Mouse (Mus musculus) frontal cortex, postnatal 14 days (tissue): Measurements from ENCODE around the gene Olfr874.
"Not testable (repeated sequence)": the region's sequence is repeated elsewhere in the genome, so short reads cannot be mapped to it uniquely, and the experiment has no call there.

Source experiments
- DNase-seq, 2 experiments: peaks; one replicate each; pipeline ENCODE4 v3.0.0; 2022; ENCODE audit warnings: low spot score in 2 of 2

Gene Olfr874

DNA sequence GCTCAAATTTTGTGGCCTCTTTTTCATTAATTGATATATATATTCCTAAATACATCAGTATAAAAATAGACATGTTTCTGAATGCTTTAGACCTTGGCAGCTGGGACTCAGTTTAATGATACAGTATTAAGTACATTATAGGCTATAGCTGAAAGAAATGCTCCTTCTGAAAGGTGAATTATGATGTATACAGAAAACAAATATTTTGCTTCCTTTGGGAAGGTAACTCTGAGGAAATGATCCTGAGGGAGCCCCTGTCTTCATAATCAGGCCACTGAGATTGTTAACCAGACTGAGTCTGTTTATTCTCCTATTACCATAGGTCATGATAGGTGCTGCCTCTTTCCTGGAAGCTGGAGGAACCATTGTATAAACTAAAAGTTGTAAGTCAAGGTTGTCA is at the start of gene Olfr874:
Gene Olfr874, plus strand, starts transcription at position 301 of the 400 bp plus-strand sequence.
- DNase-seq: no peak

DNA sequence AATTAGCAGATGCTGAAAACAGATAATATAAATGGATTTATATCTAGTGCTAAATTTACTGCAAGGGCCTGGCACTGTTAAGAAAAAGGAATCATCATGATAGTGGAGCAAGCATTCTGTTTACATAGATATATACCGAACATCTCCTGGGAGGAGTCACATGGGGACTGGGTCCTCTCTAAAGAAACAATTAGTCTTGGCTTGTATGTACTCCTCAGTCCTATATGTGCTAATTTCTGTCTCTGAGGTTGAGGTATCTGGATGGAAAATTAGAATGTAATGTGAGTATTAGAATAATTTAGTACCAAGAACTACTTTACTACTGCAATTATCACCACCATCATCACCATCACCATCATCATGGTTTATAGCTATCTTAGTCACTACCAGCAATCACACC is 28.8 kb upstream of the Olfr874 start, which contains the start of gene Olfr160:
Gene Olfr160, minus strand, starts transcription at position 101 of the 400 bp plus-strand sequence.
- no peak for DNase-seq

DNA sequence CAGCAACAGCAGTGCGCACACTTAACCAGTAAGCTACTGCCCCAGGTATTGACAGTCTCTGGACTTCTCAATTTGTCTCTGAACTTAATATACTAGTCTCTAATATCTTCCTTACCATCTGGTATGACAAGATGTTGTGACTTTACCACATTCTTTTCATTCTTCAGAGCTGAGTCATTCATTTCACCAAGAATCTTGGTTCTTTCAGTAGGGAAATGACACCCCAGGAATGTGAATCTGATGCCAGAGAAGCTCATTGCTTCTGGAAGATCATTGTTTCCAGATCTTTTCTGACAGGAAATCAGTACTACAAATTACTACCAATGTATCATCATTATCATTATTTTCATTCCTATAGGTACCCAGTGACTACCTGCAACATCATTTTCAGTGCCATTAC is 10.6 kb upstream of the Olfr874 start:
- no peak for DNase-seq

DNA sequence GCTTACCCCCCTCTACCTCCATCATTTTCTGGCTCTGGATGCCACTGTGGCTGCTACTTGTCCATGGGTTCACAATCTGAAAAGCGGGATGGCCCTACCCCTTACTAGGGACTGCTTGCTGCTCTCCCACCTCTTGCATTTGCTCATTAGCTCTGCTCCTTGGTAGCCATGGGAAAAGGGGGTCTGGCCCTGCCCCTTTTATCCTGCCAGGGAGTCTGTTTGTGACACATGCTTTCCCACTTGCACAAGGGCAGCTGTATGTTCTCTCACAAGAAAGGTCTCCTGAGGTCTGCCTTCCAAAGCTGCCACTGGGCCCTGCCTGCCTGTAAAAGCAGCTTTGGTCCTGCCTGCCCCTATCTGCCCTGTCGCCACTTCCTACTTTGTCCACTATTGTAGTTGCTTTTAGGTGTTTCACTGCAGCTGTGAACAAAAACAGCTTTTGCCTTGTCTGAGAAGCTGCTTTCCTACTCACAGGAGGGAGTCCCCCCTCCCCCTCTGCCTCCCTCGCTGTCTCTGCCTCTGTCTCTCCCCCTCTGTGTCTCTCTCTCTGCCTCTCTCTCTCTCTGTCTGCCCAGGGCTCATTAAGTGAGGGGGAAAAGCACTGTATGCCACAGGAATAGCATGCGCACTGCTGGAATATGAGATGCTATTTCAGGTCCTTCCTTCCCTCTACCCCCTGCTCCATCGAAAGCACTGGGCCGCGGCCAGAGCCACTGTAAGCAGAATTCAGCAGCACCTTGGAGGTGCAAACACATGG is 5.6 kb downstream of the Olfr874 start:
- DNase-seq: peak; percentile 9 to 14

DNA sequence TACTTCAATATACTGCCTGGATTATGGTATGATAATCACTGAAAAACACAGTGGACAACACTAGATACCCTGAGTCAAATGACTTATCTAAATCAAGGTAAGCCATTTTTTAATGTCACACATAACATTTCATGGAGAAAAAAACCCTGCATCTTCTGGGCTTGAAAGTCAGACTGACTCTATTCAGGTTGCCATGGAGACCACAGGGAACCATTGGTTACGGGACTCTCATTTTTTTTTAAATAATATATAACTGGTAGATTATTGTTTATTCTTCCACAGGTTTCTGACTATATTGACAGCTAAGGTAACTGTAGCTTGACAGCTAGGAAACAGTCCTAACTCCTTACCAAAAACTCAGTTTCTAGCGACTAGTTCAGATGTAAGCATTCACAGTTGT is 6.6 kb downstream of the Olfr874 start:
- no peak for DNase-seq

DNA sequence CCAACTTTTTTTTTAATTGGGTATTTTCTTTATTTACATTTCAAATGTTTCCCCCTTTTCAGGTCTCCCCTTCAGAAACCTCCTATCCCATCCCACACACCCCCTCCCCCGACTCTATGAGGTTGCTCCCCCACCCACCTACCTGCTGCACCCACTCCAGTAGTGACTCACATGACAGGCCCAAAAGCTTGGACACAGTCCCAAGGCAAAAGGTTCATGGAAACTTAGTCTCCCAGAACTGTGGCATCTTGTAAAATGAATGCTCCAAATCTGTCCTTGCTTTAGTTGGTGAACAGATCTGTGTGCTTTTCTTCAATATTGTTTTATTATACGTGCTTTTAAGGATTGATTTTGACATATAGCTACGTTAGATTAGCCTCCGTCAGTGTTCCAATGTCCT is 7.1 kb downstream of the Olfr874 start:
- no peak for DNase-seq

DNA sequence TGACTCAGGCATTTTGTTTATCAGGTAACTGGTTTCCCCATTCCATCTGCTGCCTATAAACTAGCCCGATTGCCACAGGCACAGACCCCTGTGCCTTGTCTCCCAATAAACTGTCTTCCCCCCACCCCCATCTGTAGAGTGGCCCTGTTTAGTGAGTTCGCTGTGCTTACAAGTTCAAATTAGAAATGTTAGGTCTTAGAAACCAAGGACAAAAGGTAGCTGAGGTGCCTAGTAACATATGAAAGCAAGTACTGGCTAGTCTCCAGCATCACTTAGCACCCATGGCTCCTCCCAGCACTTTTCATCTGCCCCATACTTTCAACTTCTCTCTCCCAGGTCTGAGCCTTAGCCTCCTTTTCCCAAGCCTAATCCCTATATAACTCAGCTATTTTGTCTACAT is 16.8 kb downstream of the Olfr874 start:
- DNase-seq: no peak

DNA sequence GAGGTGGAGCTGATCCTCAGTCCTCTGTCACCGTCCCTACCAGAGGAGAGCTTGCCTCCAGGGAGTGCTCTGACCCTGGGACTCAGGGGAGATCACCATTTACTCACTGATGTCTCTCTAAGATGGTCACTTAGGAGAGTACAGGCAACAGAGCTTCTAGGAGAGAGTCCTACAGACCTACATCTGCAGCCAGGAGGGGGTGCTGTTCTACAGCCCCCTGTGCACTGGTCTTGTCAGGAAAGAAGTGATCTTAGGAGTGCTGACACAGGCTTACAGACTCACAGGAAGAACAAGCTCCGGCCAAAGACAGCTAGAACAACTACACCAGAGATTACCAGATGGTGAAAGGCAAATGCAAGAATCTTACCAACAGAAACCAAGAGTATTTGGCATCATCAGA is 17.6 kb downstream of the Olfr874 start:
- no peak for DNase-seq

DNA sequence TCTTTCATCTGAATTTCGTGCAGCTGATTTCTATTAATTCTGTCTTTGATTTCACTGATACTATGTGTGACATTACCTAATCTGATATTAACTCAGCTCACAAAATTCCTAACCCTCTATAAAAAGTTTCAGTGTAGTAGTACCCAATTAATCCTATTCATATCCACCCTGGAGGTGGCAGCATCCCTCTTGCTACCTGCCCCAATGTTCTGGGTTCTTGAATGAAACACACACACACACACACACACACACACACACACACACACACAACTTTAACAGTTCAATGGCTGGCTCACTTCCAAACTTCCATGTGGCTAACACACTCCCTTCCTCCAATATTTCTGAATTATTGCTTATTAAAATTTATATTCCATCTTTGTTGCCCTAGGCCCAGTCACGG is 25.8 kb downstream of the Olfr874 start:
- no peak for DNase-seq

DNA sequence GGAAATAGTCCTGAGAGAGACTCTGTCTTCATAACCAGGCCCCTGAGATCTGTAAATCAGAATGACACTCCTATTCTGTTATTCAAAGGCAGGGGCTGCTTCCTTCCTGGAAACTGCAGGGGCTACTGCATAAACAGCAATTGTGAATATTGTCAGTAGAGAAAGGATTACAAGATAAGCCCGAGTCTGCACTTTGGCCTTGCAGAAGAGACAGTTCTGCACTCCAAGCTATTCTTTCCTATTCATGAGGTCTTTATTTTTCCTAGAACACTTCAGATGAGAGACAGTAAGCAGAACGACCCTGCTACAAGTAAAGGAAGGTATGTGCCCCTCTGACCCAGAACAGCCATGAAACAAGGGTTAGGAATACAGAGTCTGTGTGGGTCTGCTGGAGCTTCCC is 26.9 kb downstream of the Olfr874 start, which contains the start of gene Olfr875:
Gene Olfr875, plus strand, starts transcription at position 99 of the 400 bp plus-strand sequence.
- DNase-seq: no peak

DNA sequence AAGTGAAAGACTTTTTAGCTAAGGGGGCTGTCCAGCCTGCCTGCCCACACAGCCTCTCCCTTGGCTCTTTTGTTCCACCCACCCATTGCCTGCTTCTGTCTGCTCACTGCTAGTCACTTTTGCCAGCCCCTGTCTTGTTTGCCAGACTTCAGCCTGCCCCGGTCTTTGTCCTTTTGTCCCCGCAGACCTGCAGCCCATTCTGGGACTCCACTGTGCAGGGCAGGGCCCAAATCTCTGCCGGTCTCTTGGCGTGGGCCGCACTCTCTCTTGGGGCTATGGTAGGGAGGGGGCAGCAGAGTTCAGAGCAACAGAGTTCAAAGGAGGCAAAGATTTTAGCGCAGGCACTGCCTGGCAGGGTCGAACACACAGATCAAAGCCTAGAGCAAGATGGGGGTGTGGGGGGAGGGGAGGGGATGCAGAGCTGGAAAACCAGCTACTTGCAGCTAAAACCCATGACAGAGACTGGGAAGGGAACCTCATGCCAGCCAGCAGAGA is 37.9 kb downstream of the Olfr874 start:
- peak; percentile 9 to 20 for DNase-seq

DNA sequence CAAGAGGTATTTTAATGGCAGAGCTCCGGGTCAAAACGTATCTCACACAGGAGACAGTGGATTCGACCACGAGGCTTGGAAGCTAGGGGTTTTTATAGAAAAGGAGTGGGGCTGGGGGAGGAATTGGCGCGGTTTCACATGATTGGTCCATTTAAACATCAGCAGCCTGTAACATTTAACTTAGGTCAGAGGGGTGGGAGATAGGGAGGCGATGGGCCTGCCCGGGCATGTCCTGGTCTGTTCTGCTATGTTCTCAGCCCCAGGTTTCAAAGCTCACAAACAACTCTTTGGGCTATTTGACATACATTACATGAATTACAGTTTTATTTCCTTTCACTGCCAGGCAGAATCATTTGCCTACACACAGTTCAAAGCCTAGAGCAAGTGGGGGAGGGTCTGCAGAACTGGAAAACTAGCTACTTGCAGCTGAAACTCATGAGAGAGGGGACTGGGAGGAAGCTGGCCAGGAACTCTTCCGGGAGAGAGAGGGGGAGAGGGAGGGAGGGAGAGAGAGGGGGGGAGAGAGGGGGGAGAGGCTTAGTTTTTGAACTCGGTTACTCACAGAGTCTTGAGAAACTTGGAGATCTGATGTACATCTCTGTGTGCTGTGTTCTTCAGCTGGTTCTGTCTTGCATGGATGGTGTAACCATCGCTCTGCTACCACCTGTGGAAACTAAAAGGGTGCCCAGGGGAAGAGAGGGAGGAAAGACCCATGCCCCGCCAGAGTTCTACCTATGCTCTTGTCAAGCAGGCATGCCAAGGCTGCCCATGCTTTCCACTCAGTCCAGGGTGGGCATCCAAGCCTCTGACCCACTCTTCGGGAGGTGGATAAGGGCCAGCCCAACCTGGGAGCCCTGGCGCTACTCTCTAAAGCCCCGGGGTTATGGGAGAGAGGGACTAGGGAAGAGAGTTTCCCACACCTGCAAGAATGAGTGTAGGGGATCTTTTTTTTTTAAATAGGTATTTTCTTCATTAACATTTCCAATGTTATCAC is 38.8 kb downstream of the Olfr874 start:
- not testable (repeated sequence) for DNase-seq

DNA sequence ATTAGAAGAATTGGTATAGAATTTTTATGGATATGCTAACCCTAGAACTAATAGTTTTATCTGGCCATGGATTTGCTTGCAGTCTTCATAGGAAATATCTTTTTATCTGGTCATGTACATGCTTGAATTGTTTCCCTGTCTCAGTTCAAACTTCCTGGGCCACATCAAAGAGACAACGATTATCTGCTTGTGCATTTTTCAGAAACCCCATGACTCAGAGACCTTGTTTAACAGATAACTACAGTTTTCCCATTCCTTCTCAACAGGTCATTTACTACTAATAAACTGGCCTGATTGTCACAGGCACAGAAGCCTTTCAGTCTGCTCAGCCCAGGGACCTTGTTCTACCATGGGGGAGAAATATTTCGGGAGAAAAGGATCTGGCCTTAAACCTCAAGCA is 41.5 kb downstream of the Olfr874 start:
- no peak for DNase-seq
